Mouse (Mus musculus) forebrain, postnatal 0 days (tissue): Measurements from ENCODE around the gene Slc7a1. TPM values are rescaled to one million over a fixed set of nuclear protein-coding genes. Genes with fewer than 3 reads are reported as not detected.
A peak's percentile ranks its signal among the peaks of the same experiment; 100 is the strongest.

ENCODE experiments used
- ATAC-seq: fragments of 200-750 bp; cut with Nextera tagmentation; 2 replicates; pipeline ENCODE4 v1.8.0; 2017; ENCODE audit warnings: mild to moderate bottlenecking, moderate library complexity
- DNase-seq: peaks from one replicate; pipeline ENCODE4 v3.0.0-alpha.2; 2015
- H3K27ac ChIP-seq: fragments of 300-500 bp; sonication (generic); 2 replicates; pipeline ENCODE4 v1.5.1; 2014; ENCODE audit warnings: low read depth, mild to moderate bottlenecking, antibody characterized with exemption, low read length, moderate library complexity, mixed read lengths
- H3K27me3 ChIP-seq: fragments of 300-500 bp; sonication (generic); 2 replicates; pipeline ENCODE4 v1.6.1; 2014; ENCODE audit warnings: mild to moderate bottlenecking, low read length, mixed read lengths; ENCODE audit not compliant: insufficient read depth
- H3K36me3 ChIP-seq: fragments of 300-500 bp; sonication (generic); 2 replicates; pipeline ENCODE4 v1.6.1; 2014; ENCODE audit warnings: mild to moderate bottlenecking, moderate library complexity; ENCODE audit not compliant: insufficient read depth
- H3K4me1 ChIP-seq: fragments of 300-500 bp; sonication (generic); 2 replicates; pipeline ENCODE4 v1.6.1; 2014; ENCODE audit warnings: antibody characterized with exemption; ENCODE audit not compliant: insufficient read depth
- H3K4me2 ChIP-seq: fragments of 300-500 bp; sonication (generic); 2 replicates; pipeline ENCODE4 v1.6.1; 2014; ENCODE audit warnings: low read depth, mild to moderate bottlenecking, moderate library complexity
- H3K4me3 ChIP-seq: fragments of 300-500 bp; sonication (generic); 2 replicates; pipeline ENCODE4 v1.5.1; 2014; ENCODE audit warnings: low read depth, low read length, mixed read lengths
- H3K9ac ChIP-seq: fragments of 300-500 bp; sonication (generic); 2 replicates; pipeline ENCODE4 v1.6.1; 2014; ENCODE audit warnings: mild to moderate bottlenecking
- H3K9me3 ChIP-seq: fragments of 300-500 bp; sonication (generic); 2 replicates; pipeline ENCODE4 v1.6.1; 2016; ENCODE audit warnings: low read length
- CTCF ChIP-seq: sonication (generic); IDR thresholded peaks from 2 replicates; pipeline ENCODE4 v1.5.1; 2016; ENCODE audit warnings: antibody characterized with exemption, control low read depth, low read depth
- WGBS: fragments of 180-500 bp; shearing (Covaris S2); extraction: QIAGEN DNeasy Blood & Tissue Kit; methylation state at CpG from one replicate; pipeline ENCODE4 v1.1.7; 2014; 5-methylcytosine and 5-hydroxymethylcytosine counted together
- polyA plus RNA-seq: library from polyadenylated mRNA; unstranded; fragments of >200 nt; fragmentation: Nextera tagmentation; extraction: Ambion mirVana; gene quantifications from 2 replicates; pipeline ENCODE4 v1.2.1, GENCODE M21; 2015
- total RNA-seq: library from RNA; depleted of rRNA; stranded (reverse); fragments of >200 nt; gene quantifications from 2 replicates; pipeline ENCODE4 v1.2.3, GENCODE M21; 2014

The Slc7a1 gene
- total and polyA plus RNA-seq, 2 experiments from 2014 or later: 44.0 to 52.2 TPM

DNA sequence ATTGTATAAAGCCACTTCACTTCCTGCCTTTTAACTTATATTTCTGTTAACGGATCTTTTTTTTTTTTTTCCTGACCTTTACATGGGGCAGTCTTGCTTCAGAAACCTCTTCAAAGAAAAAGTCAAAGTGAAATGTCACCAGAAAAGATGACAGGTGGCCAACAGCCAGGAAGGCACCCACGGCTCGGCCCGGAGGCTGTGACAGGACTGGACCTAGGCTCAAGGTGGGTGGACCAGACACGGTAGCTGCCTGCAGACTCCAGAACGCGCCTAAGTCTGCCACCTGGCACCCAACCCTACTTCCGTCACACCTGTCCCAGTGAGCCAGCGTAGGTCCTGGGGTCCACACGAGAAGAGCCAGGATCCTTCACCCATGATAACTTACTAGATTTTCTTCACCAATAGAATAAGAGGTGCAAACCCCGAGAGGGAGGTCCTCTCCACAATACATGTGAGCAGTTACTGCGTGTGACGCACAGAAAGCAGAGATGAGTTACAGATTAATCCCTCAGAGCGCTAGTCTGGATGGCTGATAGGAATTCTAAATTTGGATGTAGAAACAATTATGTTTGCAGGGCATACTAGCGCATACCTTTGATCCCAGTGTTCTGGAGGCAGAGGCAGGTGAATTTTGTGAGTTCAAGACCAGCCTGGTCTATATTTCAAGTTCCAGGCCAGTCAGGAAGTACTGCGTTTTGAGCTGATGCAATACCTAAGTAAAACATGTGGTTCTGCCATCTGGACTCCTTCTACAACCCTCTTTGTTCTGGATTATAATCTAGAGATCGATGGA is 22.1 kb downstream of the Slc7a1 start:
- no peak overlapping the region for H3K4me3 ChIP-seq
- H3K4me2 ChIP-seq: no peak overlapping the region
- H3K27ac ChIP-seq: no peak overlapping the region
- WGBS: 90% methylated on average over 17 of the region's 17 CpGs
- DNase-seq: no peak
- H3K36me3 ChIP-seq: peaks cover 3% of the 10 kb centered on the region; the same call in 1 of the 2 replicates
- H3K4me1 ChIP-seq: no peaks in the 10 kb centered on the region
- H3K27me3 ChIP-seq: no peaks in the 10 kb centered on the region
- H3K9ac ChIP-seq: no peak overlapping the region
- no peak for ATAC-seq
- TF ChIP-seq CTCF: no peak
- H3K9me3 ChIP-seq: no peaks in the 10 kb centered on the region

GRCm38 (mm10) chr5:148376358-148376757 is 23.3 kb downstream of the Slc7a1 start:
- H3K27ac ChIP-seq: no peak overlapping the region
- DNase-seq: no peak
- WGBS: 96% methylated on average over 8 of the region's 8 CpGs

DNA sequence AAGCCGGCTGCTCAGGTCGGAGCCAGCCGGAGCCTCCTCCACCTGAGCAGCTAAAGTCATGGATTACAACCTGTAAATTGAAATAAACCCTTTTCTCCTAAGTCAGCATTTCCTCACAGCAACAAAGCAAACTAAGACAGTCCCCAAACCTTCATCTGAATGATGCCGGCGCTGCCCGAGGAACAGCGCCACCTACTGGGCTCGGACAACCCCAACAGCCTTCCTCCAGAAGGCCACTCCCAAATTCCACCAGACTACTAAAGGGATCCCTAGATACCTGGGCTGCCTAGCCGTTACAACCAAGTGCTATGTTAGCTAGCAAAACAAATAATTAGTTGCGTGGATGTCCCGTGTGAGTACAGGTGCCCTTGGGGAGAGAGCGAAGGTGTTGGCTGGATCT is 24.2 kb downstream of the Slc7a1 start:
- H3K9ac ChIP-seq: no peak overlapping the region
- H3K4me3 ChIP-seq: no peak overlapping the region
- no peaks in the 10 kb centered on the region for H3K27me3 ChIP-seq
- ATAC-seq (no peak), DNase-seq (no peak)
- no peak overlapping the region for H3K27ac ChIP-seq
- no peak overlapping the region for H3K4me2 ChIP-seq
- peaks cover 3% of the 10 kb centered on the region; the same call in 1 of the 2 replicates for H3K36me3 ChIP-seq
- no peaks in the 10 kb centered on the region for H3K9me3 ChIP-seq
- TF ChIP-seq CTCF: peak; percentile 31; the same call in 1 of the 2 replicates
- WGBS: 83% methylated on average over 12 of the region's 12 CpGs
- no peaks in the 10 kb centered on the region for H3K4me1 ChIP-seq

More at GRCm38 (mm10) chr5:148376358-148376757, 23.3 kb downstream of the Slc7a1 start:
- Histone ChIP-seq H3K9me3 (no peaks in the 10 kb centered on the region), H3K9ac (no peak overlapping the region), H3K36me3 (peaks cover 3% of the 10 kb centered on the region; the same call in 1 of the 2 replicates), H3K4me1 (no peaks in the 10 kb centered on the region), H3K4me2 (no peak overlapping the region), H3K4me3 (no peak overlapping the region), H3K27me3 (no peaks in the 10 kb centered on the region)
- no peak for ATAC-seq
- TF ChIP-seq CTCF: no peak

DNA sequence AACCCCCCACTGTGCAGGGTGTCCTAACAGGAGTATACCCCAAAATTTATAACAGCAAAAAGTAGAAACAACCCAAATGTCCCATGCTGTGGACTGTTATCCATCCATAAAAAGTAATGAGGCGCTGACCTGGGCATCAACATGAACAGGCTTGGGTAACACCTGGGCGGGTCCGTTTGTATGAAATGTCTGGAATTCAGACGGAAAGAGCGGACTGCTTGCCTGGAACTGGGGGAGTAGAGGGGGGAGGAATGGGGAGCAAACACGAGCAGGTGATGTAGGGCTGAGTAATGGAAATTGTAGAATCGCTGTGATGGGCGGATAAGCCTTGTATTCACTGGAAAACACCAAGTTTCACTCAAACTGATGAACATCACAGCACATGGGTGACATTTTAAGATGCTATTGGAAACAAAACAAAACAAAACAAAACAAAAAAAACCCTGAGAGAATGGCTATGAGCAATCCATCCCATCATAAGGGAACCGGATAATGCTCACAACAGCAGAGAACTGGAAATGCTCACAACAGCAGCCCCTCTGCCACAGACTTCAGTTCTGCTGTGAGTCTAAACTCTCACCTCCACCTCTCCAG is 26.5 kb downstream of the Slc7a1 start:
- Histone ChIP-seq H3K9me3 (no peaks in the 10 kb centered on the region), H3K4me2 (no peak overlapping the region), H3K36me3 (peaks cover 3% of the 10 kb centered on the region; the same call in 1 of the 2 replicates), H3K27ac (no peak overlapping the region), H3K27me3 (no peaks in the 10 kb centered on the region), H3K4me3 (no peak overlapping the region), H3K9ac (no peak overlapping the region), H3K4me1 (no peaks in the 10 kb centered on the region)
- 88% methylated on average over 9 of the region's 9 CpGs for WGBS
- DNase-seq: no peak
- no peak for TF ChIP-seq CTCF
- no peak for ATAC-seq

DNA sequence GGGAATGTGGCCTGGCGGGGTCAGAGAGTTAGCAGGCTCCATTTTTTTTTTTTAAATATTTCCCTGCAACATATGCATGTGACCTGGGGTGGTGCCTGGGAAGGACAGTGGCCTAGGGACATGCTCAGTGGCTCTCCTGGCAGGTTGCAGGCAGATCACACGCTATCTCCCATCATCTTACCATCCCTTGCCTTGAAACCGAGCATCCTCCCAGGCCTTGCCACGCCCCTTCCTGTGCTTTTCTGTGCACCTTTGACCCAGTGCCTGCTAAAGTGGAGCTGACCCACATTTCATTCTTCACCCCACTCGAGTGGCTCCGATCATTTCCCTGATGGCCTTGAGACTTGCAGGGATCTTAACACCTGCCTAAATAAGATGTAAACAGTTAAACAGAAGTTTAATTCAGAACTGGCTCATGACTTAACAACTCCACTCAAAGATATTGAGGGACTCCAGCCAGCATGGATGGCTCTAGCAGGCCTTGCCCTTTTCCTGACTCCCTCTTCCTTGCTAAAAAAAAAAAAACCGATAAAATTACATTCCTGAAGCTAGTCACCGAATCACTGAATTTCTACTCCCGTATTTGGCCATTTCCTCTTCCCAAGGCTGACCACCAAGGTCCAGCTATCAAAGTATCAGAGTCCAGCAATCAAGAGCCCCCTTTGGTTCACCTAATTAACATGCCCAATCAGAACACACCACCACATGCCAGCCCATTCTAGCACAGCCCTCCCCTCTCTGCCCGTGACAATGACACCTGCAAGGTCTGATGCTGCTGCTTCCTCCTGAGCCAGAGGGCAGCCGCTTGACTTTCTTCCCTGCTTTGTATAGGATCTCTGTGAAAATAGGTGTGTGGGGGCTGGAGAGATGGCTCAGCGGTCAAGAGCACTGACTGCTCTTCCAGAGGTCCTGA is 27.4 kb downstream of the Slc7a1 start:
- H3K4me1 ChIP-seq: no peaks in the 10 kb centered on the region
- no peak overlapping the region for H3K4me2 ChIP-seq
- no peaks in the 10 kb centered on the region for H3K27me3 ChIP-seq
- no peak for DNase-seq
- TF ChIP-seq CTCF: no peak
- H3K27ac ChIP-seq: no peak overlapping the region
- ATAC-seq: no peak
- peaks cover 3% of the 10 kb centered on the region; the same call in 1 of the 2 replicates for H3K36me3 ChIP-seq
- H3K9me3 ChIP-seq: no peaks in the 10 kb centered on the region
- H3K4me3 ChIP-seq: no peak overlapping the region
- H3K9ac ChIP-seq: no peak overlapping the region
- 88% methylated on average over 12 of the region's 12 CpGs for WGBS

DNA sequence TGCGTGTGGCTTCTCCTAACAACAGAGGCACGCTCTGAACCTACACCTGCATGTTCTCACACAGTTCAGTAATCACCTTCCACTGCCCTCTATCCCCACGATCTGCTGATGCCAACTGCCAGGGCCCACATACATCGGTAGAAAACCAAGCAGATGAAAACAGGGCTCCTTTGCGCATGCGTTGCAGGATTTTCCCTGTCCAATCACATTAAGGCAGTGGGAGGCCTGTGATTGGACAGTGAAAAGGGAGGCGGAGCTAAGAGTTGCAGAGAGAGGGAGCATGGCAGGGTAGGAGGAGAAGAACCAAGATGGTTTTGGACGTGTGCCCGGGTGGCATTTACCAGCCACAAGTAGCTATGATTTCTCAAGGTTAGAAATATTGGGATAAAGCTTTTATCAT is 28.3 kb downstream of the Slc7a1 start:
- H3K27me3 ChIP-seq: no peaks in the 10 kb centered on the region
- no peak overlapping the region for H3K4me3 ChIP-seq
- no peak overlapping the region for H3K4me2 ChIP-seq
- no peak overlapping the region for H3K27ac ChIP-seq
- 95% methylated on average over 9 of the region's 9 CpGs for WGBS
- no peaks in the 10 kb centered on the region for H3K4me1 ChIP-seq
- no peak for TF ChIP-seq CTCF
- H3K9ac ChIP-seq: no peak overlapping the region
- no peaks in the 10 kb centered on the region for H3K9me3 ChIP-seq
- DNase-seq: no peak
- ATAC-seq: no peak
- peaks cover 3% of the 10 kb centered on the region; the same call in 1 of the 2 replicates for H3K36me3 ChIP-seq
